Mouse (Mus musculus) heart, adult 2 months (tissue): ENCODE results near the gene Myom1. TPM values are rescaled to one million over a fixed set of nuclear protein-coding genes. Genes with fewer than 3 reads are reported as not detected.

Source experiments
- DNase-seq, 2 experiments: peaks; one replicate each; pipeline ENCODE4 v3.0.0; 2021
- H3K27ac ChIP-seq: fragments of 200-600 bp; 2 replicates; pipeline ENCODE4 v1.8.1; 2022
- H3K27me3 ChIP-seq: fragments of 200-500 bp; 2 replicates; pipeline ENCODE4 v1.6.1; 2012; ENCODE audit warnings: mild to moderate bottlenecking, low read length, inconsistent platforms, mixed read lengths; ENCODE audit not compliant: control insufficient read depth, insufficient read depth
- H3K36me3 ChIP-seq: fragments of 200-500 bp; 2 replicates; pipeline ENCODE4 v1.6.1; 2012; ENCODE audit warnings: low read length, inconsistent platforms; ENCODE audit not compliant: control insufficient read depth, insufficient read depth
- H3K4me1 ChIP-seq: fragments of 200-500 bp; 2 replicates; pipeline ENCODE4 v1.6.1; 2011; ENCODE audit warnings: low read length; ENCODE audit not compliant: control insufficient read depth, insufficient read depth
- H3K4me3 ChIP-seq: fragments of 200-600 bp; 2 replicates; pipeline ENCODE4 v1.8.1; 2022
- H3K79me2 ChIP-seq: fragments of 200-500 bp; replicated peaks from 2 replicates; pipeline ENCODE4 v1.6.1; 2012; ENCODE audit warnings: mild to moderate bottlenecking, inconsistent platforms, low read length, moderate library complexity, mixed read lengths; ENCODE audit not compliant: control insufficient read depth, insufficient read depth
- H3K9ac ChIP-seq: fragments of 200-500 bp; 2 replicates; pipeline ENCODE4 v1.6.1; 2012; ENCODE audit warnings: low read depth, mild to moderate bottlenecking, control low read depth, inconsistent platforms, low read length, mixed read lengths
- CTCF ChIP-seq: fragments of 200-600 bp; IDR thresholded peaks from 2 replicates; pipeline ENCODE4 v1.8.1; 2022; ENCODE audit warnings: antibody characterized with exemption, mild to moderate bottlenecking, moderate library complexity
- EP300 ChIP-seq: fragments of 200-500 bp; IDR thresholded peaks from 2 replicates; pipeline ENCODE4 v1.6.1; 2011; ENCODE audit warnings: low read depth, low read length, control low read depth; ENCODE audit not compliant: insufficient read depth
- POLR2A ChIP-seq: fragments of 200-500 bp; IDR thresholded peaks from 2 replicates; pipeline ENCODE4 v1.6.1; 2011; ENCODE audit warnings: mild to moderate bottlenecking, low read depth, low read length, control low read depth; ENCODE audit not compliant: insufficient read depth
- WGBS: fragments of 180-500 bp; shearing (Covaris S2); methylation state at CpG from one replicate; pipeline ENCODE4 v1.1.7; 2018; 5-methylcytosine and 5-hydroxymethylcytosine counted together
- intact Hi-C: fragments of 180-260 bp; cut with DNase I; formaldehyde crosslinking; loops from one replicate; pipeline ENCODE4 v1.15.1; 2025
- polyA plus RNA-seq: library from polyadenylated mRNA; depleted of rRNA; stranded (reverse); fragments of >200 nt; gene quantifications from 2 replicates; pipeline ENCODE4 v1.2.3, GENCODE M21; 2012
- total RNA-seq, 2 experiments: library from RNA; stranded (reverse); gene quantifications; 2 replicates each; pipeline ENCODE4 v1.2.3; 2021

Gene Myom1
- total and polyA plus RNA-seq, 3 experiments = 222 to 1,030 (median 865) TPM

- H3K4me3 ChIP-seq = peak overlapping the region; percentile 65
- no peak for TF ChIP-seq EP300
- H3K27ac ChIP-seq = peak overlapping the region; percentile 100
- peaks cover 22% of the 10 kb centered on the region for H3K36me3 ChIP-seq
- under 1% methylated on average over 6 of the region's 6 CpGs for WGBS
- H3K79me2 ChIP-seq = peaks cover 6% of the 10 kb centered on the region; the same call in 1 of the 2 replicates
- intact Hi-C loops = loop anchor here (5.0 kb wide), 1 partner anchor 181 kb away; the partner anchor contains the start of gene Lpin2
- H3K27me3 ChIP-seq = no peaks in the 10 kb centered on the region
- peaks cover 16% of the 10 kb centered on the region for H3K4me1 ChIP-seq
- no peak for DNase-seq
- peak overlapping the region; percentile 21; the same call in 1 of the 2 replicates for H3K9ac ChIP-seq
Observed at GRCm38 (mm10) chr17:71001067-71001466, 1.4 kb upstream of the Myom1 start.

DNA sequence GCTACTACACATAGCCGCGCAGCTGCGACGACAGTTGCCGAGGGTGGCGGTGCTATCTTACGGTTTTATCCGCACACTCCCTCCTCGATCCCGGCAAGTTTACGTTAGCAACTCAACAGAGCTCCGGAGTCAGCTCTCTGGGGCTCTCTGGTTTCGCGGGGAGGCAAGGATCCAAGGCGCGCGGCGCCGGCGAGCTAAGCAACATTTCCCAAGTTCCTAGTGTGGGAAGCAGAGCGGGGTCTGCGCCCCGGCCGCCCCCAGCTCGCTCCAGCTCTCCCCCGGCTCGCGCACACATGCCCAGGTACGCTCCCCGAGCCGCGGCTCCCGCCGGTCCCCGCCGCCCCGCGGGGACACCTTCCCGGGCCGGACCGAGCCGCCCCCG, 743 bp upstream of the Myom1 start:
- TF ChIP-seq CTCF = no peak
- no peak for TF ChIP-seq EP300
- TF ChIP-seq POLR2A = no peak
- Histone ChIP-seq H3K27ac (peak overlapping the region; percentile 100), H3K9ac (peak overlapping the region; percentile 99), H3K4me3 (peak overlapping the region; percentile 65), H3K27me3 (no peaks in the 10 kb centered on the region), H3K4me1 (peaks cover 13% of the 10 kb centered on the region), H3K36me3 (peaks cover 22% of the 10 kb centered on the region), H3K79me2 (peaks cover 4% of the 10 kb centered on the region; the same call in 1 of the 2 replicates)
- DNase-seq = no peak
- under 1% methylated on average over 41 of the region's 43 CpGs for whole genome bisulfite sequencing
- intact Hi-C loops = loop anchor here (2.0 to 5.0 kb wide), 2 partner anchors 17 to 181 kb away; partner anchors contain the start of gene Lpin2

DNA sequence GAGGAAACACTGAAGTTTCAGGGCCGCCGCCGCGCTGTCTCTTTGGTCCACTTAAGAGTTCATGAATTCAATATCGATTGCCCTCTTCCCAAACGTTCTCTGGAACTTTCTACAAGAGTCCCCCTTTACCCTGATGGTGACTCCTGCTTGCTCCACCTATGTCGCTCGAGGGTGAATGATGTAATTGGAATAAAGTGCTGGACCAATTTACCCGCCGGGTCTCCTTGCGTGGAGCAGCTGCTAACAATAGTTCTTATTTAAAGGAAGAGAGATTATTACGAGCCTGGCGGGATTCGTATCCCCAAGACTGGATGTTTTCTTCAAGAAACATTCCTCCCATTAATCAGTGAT, 286 bp downstream of the Myom1 start, which contains the start of gene Myl12a:
Gene Myl12a, minus strand, starts transcription at position 135 of the 351 bp plus-strand sequence.
- H3K79me2 ChIP-seq = peaks cover 2% of the 10 kb centered on the region; the same call in 1 of the 2 replicates
- no peak for DNase-seq
- TF ChIP-seq EP300 (peak; percentile 1; the same call in 1 of the 2 replicates), POLR2A (no peak)
- H3K4me3 ChIP-seq = peak within 1 kb of the TSS; percentile 65
- H3K27me3 ChIP-seq = no peaks in the 10 kb centered on the region
- H3K27ac ChIP-seq = peak within 1 kb of the TSS; percentile 100
- WGBS = 2% methylated on average over 14 of the region's 14 CpGs
- H3K36me3 ChIP-seq = peaks cover 18% of the 10 kb centered on the region
- H3K9ac ChIP-seq = peak within 1 kb of the TSS; percentile 99
- intact Hi-C loops = loop anchor here (2.0 to 5.0 kb wide), 2 partner anchors 16 to 180 kb away; partner anchors contain the start of gene Lpin2
- H3K4me1 ChIP-seq = peaks cover 12% of the 10 kb centered on the region

DNA sequence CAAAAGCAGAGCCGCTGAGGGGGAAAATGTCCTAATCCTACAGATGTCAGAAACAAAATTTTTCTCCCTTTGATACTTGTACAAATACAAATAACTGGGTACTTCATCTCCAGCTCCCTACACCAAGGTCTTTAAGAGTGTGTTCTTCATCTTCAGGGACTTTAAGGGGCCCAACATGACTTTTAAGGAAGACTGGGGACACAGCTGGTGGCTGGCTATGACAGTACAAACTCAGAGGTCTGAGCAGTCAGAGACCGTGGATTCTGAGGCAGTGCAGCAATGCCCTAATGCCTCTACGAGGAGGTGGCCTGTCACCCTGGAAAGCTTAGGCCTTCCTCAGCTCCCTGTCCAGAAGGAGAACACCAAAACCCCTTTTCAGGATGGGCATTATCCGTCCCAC, 679 bp downstream of the Myom1 start:
- Histone ChIP-seq H3K9ac (peak overlapping the region; percentile 3), H3K4me1 (peaks cover 10% of the 10 kb centered on the region), H3K36me3 (peaks cover 18% of the 10 kb centered on the region), H3K79me2 (peaks cover 2% of the 10 kb centered on the region; the same call in 1 of the 2 replicates), H3K4me3 (peak overlapping the region; percentile 45), H3K27me3 (no peaks in the 10 kb centered on the region), H3K27ac (peak overlapping the region; percentile 100)
- intact Hi-C loops = loop anchor here (2.0 to 5.0 kb wide), 2 partner anchors 16 to 179 kb away; partner anchors contain the start of gene Lpin2
- DNase-seq = no peak
- TF ChIP-seq EP300 (no peak), POLR2A (no peak), CTCF (peak; percentile 18; the same call in 1 of the 2 replicates)
- 35% methylated on average over 4 of the region's 4 CpGs for WGBS

GRCm38 (mm10) chr17:71003721-71004120, 1.3 kb downstream of the Myom1 start:
- Histone ChIP-seq H3K79me2 (peaks cover 2% of the 10 kb centered on the region; the same call in 1 of the 2 replicates), H3K27me3 (no peaks in the 10 kb centered on the region), H3K36me3 (peaks cover 15% of the 10 kb centered on the region), H3K27ac (peak overlapping the region; percentile 100), H3K4me3 (no peak overlapping the region), H3K9ac (peak overlapping the region; percentile 26; the same call in 1 of the 2 replicates), H3K4me1 (peaks cover 8% of the 10 kb centered on the region)
- TF ChIP-seq POLR2A (no peak), EP300 (no peak), CTCF (no peak)
- intact Hi-C loops = loop anchor here (2.0 to 5.0 kb wide), 2 partner anchors 15 to 179 kb away; partner anchors contain the start of gene Lpin2
- 65% methylated on average over 2 of the region's 2 CpGs for WGBS
- DNase-seq = no peak
